Mouse (Mus musculus) urinary bladder, adult 18-20 months (tissue): ENCODE data around the gene Entpd6.

Experiments
- DNase-seq, 2 experiments: peaks; one replicate each; pipeline ENCODE4 v3.0.0; 2022; ENCODE audit warnings: low spot score in 2 of 2, mixed read lengths in 2 of 2

Gene Entpd6

DNA sequence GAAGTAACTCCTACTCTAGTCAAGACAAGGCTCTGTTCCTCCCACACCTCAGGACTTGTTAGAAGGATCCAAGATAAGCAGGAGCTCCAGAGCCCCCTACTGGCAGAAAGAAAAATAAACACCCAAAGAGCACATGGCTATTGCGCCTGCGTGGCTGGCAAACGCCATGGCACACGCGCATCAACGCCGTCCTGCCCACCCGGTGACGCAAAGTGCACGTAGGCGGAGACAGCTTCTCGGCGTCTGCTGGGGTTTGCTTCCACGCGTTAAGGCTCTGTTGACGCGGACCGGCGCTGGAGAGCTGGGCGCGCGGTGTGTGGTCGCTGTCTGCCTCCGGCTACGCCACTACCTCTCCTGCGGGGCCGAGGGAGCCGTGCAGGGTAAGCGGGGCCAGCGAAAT lies at the start of gene Entpd6:
Gene Entpd6 (plus strand): TSS at position 189 of the 400 bp plus-strand sequence.
- DNase-seq, result peak; percentile 90 to 93

DNA sequence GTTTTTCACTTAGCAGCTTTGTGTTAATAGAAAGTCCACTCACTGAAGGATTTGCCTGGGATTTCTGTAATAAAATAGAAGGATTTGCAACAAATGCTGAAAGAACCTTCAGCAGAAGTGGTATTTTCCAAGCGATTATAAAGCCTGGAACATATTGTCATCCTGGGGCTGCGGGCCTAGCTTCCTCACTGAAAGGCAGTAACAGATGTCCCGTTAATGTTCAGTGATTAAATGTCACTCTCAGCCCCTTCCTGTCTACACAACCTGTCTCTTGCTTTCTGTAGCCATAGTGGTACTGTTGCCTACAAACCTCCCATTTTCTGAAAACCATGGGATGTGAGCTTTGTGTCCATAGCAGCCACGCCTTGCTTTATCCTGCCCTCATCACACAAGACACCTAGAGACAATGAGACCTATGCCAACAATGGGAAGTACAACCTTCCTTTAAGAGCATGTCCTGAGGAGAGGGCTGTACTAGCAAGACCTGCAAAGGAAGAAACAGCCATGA lies 36.6 kb upstream of the Entpd6 start:
- DNase-seq, result no peak

GRCm38 (mm10) chr2:150735756-150736576 lies 12.9 kb upstream of the Entpd6 start:
- no peak for DNase-seq

- DNase-seq, result no peak
Observed at GRCm38 (mm10) chr2:150737881-150738280, 11.0 kb upstream of the Entpd6 start.

GRCm38 (mm10) chr2:150740145-150740841 lies 8.5 kb upstream of the Entpd6 start:
- DNase-seq, result no peak

DNA sequence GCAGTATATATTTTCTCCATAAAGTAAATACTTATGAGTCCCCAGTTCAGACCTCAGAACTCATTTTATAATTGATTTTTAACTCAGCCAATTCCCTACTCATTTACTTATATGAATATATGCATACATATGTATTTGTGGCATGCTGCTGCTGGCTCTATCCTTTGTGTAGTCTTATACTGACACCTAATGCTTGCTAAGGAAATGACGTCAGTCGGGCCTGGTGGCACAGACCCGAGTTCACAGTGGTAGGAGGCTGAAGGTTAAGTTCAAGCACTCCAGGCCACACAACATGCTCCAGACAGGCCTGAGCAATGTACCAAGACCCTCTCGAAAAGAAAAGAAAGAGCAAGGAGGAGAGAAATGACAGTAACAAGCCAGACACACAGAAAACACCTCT lies 7.4 kb upstream of the Entpd6 start:
- no peak for DNase-seq

DNA sequence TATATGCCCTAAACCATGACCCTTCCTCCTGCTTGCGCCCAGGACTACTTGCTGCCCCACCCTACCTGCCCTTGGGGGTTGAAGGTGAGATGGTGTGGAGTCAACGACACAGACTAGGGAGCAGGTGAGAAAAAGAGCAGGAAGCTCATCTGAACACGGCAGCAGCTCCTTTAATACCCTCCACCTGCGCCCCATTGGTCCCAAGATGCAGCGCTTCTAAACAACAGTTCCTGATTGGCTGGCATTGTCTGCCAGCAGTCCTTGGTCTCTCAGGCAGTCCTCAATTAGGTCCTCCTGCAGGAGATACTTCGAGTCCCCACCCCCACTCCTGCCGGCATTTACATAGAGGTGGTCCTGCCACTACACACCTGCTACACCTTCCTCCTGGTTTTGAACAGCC lies 3.8 kb upstream of the Entpd6 start:
- no peak for DNase-seq

DNA sequence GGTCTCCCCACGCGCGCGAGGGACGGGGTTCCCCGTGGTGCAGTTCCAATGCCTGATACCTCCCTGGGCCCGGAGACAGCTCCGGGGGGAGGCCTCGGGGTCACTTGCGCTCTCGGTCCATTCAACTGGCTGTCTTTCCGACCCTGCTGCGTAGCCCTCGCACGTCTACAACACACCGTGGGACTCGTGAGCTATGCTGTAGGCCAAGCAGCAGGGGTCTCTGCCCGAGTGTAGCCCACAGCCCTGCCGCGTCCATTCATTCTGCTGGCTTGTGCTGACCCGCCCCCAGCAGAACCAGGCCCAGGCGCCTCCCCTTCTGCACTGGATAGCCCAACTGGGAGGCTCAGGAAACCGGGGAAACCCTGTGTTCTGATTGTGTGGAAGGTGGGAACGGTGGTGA lies 441 bp downstream of the Entpd6 start:
- no peak for DNase-seq

- DNase-seq, result no peak
Observed at GRCm38 (mm10) chr2:150750129-150750979, 1.5 kb downstream of the Entpd6 start.

GRCm38 (mm10) chr2:150755016-150755415 lies 6.2 kb downstream of the Entpd6 start:
- DNase-seq, result no peak

DNA sequence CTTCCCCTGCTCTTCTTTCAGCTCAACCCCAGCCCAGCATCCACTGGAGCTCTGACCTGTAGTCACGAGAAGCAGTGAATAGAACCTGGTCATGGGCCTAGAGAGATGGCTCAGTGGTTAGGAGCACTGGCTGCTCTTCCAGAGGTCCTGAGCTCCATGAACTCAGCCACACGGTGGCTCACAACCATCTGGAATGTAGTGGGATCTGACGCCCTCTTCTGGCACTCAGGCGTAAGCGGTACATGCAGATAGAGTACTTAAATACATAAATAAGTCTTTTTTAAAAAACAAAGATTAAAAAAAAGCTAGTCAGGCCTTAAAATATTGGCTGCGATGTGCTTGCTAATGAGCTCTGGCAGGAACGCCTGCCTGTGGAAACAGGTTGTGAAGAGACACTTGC lies 12.6 kb downstream of the Entpd6 start:
- no peak for DNase-seq

DNA sequence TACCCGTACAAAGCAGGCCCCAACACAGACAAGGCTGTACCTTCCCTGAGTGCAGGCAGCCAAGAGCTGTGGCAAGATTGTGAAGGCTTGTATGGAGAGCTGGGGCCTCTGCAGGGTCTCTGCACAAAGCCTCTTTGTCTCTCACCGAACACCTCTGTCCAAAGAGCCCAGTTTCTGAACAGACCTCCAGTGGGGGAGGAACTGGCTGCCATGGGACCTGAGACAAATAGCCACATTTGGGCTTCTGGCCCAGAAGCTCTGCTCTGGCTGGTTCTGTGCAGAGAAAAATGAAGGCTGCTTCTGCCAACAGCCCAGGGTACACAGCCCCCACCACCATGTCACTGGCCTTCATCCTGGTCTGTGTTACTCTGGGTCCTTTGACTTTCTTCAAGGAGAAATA lies 16.8 kb downstream of the Entpd6 start:
- no peak for DNase-seq

- DNase-seq, result no peak
Observed at GRCm38 (mm10) chr2:150766083-150766862, 17.4 kb downstream of the Entpd6 start.

DNA sequence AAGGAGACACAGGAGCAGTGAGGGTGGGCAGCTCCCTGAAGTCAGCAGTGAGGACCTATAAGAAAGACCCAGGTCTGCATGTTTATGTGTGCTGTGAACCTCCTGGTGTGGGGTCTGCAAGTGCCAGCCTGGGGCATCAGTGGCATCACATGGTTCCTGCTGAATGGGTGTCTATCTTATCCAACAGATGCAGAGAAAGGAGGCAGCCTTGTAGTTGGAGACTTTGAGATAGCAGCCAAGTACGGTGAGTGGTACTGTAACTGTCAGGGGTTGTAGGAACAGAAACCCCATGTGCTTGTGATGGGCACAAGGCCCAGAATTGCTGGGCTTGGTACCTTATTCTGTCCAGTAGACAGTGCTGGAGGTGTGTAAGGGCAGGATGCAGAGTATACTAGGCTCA lies 19.8 kb downstream of the Entpd6 start:
- DNase-seq, result no peak

DNA sequence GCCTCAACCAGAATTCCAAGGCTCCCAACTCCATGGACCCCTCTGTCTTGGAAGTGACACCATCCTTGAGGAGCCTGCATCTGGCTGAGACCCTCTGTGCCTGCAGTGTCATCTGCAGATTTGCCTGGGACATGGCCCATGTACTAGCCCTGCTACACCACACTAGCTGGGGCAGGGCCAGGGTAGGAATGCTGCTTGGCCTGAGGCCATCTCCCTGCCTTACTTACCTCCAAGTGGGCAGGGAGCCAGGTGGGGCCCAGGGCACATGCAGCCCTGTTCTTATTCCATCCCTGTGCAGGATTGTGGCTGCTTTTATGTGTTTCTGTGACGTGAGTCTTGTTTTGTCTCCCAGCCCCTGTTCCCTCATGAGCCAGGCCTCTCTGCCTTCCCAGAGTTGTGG lies 21.9 kb downstream of the Entpd6 start:
- peak; percentile 77 to 85 for DNase-seq

DNA sequence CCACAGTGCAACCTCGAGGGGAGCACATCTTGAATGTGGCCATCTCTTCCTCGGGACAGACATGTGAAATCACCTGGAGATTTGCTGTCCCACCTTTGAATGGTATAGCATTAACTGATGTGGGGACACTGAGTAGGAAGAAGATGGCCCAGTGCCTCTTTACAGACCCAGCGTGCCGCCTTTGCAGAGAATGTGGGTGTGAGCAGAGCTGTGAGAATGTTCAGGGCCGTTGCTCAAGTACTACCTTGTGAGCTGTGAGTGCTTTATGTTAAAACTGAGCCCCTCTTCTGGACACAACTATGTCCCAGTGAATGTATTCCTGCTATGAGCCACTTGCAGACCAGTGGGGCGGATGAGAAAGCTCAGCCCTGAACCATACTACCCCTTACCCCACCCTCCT lies 22.3 kb downstream of the Entpd6 start:
- DNase-seq, result no peak

DNA sequence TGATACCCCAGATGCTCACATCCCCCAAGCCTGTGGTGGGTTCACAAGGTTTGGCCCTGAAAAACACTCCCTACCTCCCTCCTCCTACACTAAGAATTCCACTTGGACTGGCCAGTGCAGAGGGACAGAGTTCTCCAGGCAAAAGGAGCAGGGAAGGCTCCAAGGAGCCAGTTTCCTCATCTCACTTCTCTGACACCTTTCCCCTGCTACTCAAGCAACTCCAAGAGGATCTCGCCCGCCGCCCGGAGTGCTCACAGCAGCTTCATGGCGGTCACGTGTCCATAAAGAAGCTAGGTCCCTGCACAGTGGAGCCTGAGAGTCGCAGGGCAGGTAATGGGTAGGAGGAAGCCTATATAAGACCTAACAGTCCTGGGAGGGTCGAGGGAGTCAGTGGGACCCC lies 23.2 kb downstream of the Entpd6 start:
- DNase-seq, result no peak

DNA sequence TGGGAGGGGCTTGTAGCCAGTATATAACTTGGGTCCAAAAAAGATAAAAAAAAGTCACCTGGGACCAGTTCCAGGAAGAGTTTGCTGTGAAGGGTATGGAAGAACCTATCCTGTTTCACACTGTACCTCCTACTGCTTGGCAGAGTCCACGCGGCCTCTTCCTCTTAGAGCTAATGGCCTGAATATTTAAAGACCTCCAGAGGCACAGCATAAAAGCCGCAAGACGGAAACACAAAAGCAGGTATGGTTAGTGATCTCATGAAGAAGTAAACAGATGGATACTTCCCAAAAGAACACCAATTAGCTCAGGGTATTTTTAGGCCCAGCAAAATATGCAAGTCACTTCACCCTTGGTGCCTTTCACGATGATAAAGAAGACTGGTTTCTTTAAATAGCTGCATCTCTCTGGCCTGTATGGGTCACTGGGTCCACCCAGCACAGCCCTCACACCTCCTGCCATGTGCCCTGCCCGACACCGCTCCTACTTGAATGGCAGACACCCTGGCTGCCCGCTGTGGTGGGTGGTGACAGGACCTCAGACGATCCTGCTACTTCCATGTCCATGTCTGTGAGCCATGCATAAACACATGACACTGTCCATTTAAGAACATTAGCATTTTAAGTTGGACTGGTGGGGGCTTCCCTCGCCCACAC lies 23.8 kb downstream of the Entpd6 start:
- DNase-seq, result no peak

DNA sequence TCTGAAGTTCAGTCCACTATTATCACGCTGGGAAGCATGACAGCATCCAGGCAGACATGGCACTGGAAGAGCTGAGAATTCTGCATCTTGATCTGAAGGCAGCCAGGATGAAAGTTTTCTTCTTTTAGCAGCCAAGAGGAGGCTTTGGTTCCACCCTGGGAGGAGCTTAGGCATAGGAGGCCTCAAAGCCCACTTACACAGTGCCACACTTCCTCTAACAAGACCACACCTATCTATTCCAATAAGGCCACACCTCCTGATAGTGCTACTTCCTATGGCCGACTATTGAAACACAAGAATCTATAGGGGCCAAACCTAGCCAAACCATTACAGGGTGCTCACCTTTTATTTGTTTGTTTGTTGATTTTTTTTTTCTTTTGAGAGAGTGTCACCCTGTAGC lies 34.0 kb downstream of the Entpd6 start:
- no peak for DNase-seq

DNA sequence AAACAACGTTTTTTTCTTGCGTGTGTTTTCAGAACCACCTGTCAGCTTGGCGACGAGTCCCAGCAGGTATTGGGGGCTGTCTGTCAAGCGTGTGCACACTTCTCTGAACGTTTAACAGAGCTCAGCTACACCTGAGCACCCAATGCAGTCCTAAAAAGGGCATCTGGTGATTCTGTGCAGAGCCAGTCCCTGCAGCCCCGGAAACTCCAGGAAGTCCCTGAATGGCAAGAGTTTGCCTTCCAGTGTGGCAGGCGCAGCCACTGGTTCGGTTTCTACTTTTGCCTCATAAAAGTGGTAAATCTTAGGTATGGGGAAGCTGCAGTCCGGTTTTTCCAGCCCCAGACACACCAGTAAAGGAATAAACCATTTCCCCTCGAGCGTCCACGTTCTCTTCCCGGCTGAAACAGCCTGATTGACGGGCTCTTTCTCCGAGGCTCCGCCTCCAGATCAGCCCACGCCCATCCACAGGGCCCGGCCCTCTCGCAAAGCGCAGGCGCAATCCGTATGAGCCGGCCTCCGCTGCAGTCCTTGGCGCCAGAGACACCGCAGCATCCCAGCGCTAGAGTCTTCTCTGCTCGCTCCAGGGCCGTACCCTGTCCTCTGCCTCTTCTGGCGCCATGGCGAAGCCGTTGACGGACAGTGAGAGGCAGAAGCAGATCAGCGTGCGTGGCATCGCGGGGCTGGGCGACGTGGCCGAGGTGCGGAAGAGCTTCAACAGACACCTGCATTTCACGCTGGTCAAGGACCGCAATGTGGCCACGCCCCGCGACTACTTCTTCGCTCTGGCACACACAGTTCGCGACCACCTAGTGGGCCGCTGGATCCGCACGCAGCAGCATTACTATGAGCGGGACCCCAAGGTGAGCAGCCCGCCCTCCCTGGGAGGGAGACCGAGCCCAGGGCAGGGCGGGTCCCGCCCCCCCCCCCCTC lies 37.7 kb downstream of the Entpd6 start, which contains the start of gene Pygb:
Gene Pygb (plus strand): TSS at position 485 of the 930 bp plus-strand sequence.
- DNase-seq, result peak; percentile 76 to 83
